Mouse (Mus musculus) layer of hippocampus, postnatal 14 days (tissue): ENCODE measurements around the gene Stmnd1. TPM values are rescaled to one million over a fixed set of nuclear protein-coding genes. Genes with fewer than 3 reads are reported as not detected.
"Not testable (repeated sequence)": the region's sequence is repeated elsewhere in the genome, so short reads cannot be mapped to it uniquely, and the experiment has no call there.

Experiments used
- DNase-seq, 2 experiments: peaks; one replicate each; pipeline ENCODE4 v3.0.0; 2021 to 2022; ENCODE audit warnings: low spot score in 2 of 2, mixed read lengths in 1 of 2
- total RNA-seq, 2 experiments: library from RNA; stranded (reverse); gene quantifications; 2 replicates each; pipeline ENCODE4 v1.2.3; 2021

The Stmnd1 gene
- total RNA-seq, 2 experiments from 2014 or later = 0.23 TPM; not detected in 1

GRCm38 (mm10) chr13:46287801-46288200, 14.3 kb downstream of the Stmnd1 start:
- DNase-seq = no peak

DNA sequence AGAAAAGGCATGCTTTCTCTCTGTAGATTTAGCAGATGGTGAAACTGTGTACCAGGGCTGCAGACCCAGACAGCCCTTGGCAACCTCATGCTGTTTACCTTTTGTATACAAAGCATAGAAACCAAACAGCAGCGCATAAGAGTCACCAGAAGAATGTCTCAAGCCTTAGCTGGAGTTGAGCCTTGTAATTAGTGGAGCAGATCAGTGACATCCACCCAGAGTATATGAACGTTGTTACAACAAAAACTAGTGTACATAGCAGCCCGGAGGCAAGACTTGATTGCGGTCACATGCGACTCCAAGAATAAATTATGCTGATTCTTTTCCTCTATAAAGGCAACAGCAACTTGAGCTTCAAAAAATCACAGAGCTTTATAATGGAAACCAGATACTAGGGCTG, 14.9 kb downstream of the Stmnd1 start:
- no peak for DNase-seq

DNA sequence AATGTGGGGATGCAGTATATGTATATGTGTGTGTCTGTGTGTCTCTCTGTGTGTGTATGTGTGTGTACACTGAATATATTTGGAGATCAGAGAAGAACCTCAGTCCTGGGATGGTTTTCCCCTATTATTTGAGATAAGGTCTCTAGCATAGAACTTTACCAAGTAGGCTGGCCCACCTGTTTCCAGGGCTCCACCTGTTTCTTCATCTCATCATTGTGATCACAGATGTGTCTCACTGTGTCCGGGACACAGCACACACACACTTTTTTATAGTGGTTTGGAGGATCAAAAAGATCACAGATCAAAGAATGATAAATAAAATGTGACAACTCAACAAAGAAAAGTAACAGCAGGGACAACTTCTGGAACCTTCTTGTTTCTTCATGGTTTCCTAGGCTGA, 17.0 kb downstream of the Stmnd1 start:
- DNase-seq = no peak

- no peak for DNase-seq
These were observed 20.8 kb downstream of the Stmnd1 start for GRCm38 (mm10) chr13:46294365-46294764.

DNA sequence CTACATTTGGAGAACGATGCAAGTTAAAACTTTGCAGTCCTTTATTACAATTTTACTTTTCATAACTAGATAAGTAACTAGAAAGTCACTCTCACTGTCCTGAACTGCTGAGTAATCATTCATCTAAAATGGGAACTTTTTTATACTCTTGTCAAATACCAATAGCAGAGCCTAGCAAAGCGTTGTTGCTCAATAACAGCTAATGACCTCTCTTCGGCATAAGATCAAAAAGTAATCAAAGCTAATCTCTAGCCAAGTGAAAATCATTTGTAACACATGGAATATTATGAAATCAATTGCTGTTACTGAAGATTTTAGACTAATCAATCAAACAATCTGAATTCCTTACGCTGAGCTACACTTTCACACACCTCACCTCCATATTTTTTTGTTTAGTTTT, 24.2 kb downstream of the Stmnd1 start:
- DNase-seq = no peak

DNA sequence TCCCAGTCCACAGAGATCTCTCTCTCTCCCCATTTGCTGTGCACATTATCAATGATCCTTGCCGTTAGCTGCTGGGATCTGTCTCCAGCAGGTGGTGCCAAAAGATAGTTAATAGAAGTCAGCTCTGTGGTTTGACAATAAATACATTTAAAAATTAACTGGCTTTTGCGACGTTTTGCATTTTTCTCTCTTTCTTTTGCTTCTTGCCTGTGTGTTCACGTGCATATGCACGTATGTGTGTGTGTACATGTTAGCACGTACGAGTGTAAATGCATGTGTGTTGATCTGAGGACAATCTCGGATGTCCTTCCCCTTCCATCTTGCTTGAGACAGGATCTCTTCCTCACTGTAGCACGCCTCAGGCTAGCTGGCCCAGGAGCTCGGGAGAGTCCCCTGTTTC, 37.3 kb downstream of the Stmnd1 start:
- DNase-seq = peak; percentile 65 to 80

DNA sequence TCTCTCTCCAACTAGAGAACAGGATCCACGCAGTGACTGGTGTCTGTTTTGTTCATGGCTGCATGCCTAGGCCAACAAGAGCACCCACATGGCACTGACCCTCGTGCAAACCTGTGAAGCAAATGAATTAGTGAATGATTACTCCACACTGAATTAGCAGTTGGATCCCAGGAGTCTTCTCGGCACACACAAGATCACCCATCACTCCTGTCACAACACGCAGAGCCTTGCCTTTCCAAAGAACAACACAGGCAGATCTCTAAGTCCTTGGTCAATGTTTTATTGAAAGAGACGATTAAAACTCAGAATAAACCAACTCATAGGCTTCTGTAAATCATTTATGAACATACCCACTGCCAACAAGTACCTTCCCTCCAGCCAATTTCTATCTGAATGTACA, 39.7 kb downstream of the Stmnd1 start:
- DNase-seq = no peak

- DNase-seq = no peak
These were observed 41.6 kb downstream of the Stmnd1 start for GRCm38 (mm10) chr13:46315165-46315564.

- no peak for DNase-seq
These were observed 52.9 kb downstream of the Stmnd1 start for GRCm38 (mm10) chr13:46326351-46326985.

DNA sequence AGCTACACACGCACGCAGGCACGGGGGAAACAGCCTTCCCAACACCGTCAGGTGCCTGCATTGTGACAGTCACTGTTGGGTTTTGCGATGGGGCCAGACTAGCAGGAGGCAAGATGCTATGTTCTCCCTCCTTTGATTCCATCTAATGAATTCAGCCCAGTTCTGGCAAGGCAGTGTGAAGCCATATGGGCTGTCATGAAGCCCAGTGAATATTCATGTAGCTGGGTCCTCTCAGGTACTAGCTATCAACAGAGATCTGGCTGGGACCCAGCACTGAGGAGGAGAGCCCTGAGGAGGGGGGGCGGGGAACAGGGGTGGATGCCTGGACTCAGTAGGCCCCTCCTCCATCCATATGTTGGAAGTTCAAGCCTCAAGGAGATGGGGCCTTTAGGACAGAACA, 61.5 kb downstream of the Stmnd1 start:
- DNase-seq = peak; percentile 39 to 73

GRCm38 (mm10) chr13:46336281-46336680, 62.8 kb downstream of the Stmnd1 start:
- not testable (repeated sequence) for DNase-seq

GRCm38 (mm10) chr13:46337791-46338190, 64.3 kb downstream of the Stmnd1 start:
- DNase-seq = no peak

DNA sequence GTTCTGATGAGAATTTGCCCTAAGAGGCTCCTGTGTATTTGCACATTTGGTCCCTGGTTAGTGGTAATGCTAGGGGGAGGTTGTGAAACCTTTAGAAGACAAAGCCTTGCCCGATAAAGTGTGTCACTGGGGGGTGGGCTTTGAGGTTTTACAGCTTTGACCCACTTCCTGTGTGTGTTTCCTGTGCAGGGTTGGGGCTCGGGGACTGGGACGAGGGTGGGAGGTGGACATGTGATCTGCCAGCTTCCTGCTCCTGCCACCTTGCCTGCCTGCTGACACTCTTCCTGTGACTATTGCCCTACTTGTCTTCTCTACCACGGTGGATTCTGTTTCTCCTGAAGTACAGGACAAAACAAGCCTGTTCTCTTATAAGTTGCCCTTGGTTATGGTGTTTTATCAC, 66.4 kb downstream of the Stmnd1 start:
- DNase-seq = no peak

- DNase-seq = no peak
These were observed 67.1 kb downstream of the Stmnd1 start for GRCm38 (mm10) chr13:46340583-46340982.

DNA sequence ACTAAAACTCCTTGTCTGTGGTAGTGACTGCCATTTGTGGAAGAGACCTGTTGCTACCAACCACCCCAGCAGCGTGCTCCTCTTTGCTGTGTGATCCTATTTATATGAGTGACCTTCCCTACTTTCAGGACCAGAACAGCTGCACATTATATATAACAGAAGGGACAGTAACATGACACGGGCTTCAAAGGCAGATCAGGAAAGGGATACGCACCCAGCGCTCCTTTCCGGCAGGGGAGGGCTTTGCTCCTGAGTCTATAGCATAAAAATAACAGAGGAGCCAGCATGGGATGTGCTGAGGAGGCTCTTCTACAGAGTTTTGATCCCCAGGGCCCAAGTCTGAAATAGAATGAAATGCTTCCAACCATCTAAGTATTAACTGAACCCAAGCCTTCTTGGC, 67.9 kb downstream of the Stmnd1 start:
- no peak for DNase-seq

DNA sequence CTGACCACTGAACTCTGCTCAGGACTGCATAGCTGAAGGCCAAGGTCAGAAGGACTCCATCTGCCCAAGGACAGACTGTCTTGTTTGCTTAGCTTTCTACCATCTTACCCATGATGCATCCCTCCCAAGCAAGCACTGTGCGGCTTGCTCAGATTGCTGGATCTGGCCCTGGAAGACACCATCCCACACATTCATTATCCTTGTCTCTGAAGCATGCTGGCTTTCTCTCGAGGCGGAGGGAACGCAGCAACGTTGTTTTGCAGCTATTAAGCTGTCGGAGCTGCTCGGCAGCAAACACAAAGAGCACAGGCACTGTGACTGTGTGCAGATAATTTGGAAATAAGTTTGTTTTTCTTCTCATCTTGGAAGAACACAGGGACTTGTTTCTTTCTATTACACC, 69.7 kb downstream of the Stmnd1 start:
- peak in 1 of 2 experiments; percentile 42 for DNase-seq

- no peak for DNase-seq
These were observed 73.5 kb downstream of the Stmnd1 start for GRCm38 (mm10) chr13:46346830-46347512.

DNA sequence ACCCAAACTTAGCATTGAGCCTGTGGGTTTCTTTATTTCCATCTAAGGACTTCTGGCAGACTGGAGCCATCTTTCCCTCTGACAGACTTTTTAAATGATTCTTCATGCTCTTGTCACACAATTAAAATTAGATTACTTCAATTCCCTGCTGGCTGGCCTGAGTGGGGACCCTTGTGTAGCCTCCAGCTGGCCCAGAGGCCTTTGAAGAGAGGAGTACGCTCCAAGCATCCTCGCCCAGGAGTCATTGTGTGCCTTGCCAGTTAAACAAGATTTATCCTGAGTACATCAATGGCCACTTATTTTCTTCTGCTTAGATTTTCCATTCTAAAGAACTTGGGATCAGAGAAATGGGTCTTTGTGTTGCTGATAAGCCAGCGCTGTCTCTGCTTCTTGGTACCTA, 76.1 kb downstream of the Stmnd1 start:
- peak in 1 of 2 experiments; percentile 60 for DNase-seq

Other genes with a start within 250 kb of the Stmnd1 start
- 10 to 100 TPM; 15.4 to 17.2 TPM for gene Rbm24, start 144.7 kb downstream of the Stmnd1 start, total RNA-seq
- 100 to 1,000 TPM; 131 to 140 TPM for gene Cap2, start 228.1 kb downstream of the Stmnd1 start, total RNA-seq